Mouse (Mus musculus): ENCODE measurements around the gene Heg1. TPM values are rescaled to one million over a fixed set of nuclear protein-coding genes. Genes with fewer than 3 reads are reported as not detected.

Heg1 gene
- polyA plus RNA-seq, 1 experiment from 2014 or later: 40.7 TPM

DNA sequence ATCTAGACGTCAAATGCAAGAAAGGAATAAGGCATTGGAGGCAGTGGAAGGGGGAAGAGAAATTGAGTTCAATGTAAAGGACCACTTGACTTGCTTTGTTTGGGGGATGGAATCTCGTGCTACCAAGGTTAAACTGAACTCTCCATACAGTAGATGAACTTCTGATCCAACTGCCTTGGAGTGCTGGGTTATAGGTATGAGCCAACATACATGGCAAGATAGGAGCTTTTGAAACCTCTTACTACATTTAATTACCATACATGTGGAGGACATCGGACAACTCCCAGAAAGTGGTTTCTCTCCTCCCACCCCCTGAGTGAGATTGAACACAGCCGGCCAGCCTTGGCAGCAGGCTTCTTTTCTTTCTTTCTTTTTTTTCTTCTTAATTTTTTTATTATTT, 110.9 kb downstream of the Heg1 start:
- no peak overlapping the region for H3K4me3 ChIP-seq (ENCODE audit: low read depth, low read length)
- H3K9me3 ChIP-seq (ENCODE audit: control insufficient read depth, low read length): no peaks in the 10 kb centered on the region
- WGBS: 88% methylated on average over 4 of the region's 4 CpGs
- H3K9ac ChIP-seq (ENCODE audit: low read length): no peak overlapping the region
- no peak overlapping the region for H3K4me2 ChIP-seq
- no peaks in the 10 kb centered on the region for H3K36me3 ChIP-seq (ENCODE audit: control insufficient read depth, insufficient read depth, low read length)
- no peak for DNase-seq (ENCODE audit: low spot score, missing footprints)
- no peaks in the 10 kb centered on the region for H3K27me3 ChIP-seq (ENCODE audit: control insufficient read depth, insufficient read depth, low read length)
- H3K4me1 ChIP-seq (ENCODE audit: control insufficient read depth, insufficient read depth, low read length): no peaks in the 10 kb centered on the region
- no peak overlapping the region for H3K27ac ChIP-seq (ENCODE audit: low read depth, low read length)
- ATAC-seq (ENCODE audit: low FRiP score): no peak

DNA sequence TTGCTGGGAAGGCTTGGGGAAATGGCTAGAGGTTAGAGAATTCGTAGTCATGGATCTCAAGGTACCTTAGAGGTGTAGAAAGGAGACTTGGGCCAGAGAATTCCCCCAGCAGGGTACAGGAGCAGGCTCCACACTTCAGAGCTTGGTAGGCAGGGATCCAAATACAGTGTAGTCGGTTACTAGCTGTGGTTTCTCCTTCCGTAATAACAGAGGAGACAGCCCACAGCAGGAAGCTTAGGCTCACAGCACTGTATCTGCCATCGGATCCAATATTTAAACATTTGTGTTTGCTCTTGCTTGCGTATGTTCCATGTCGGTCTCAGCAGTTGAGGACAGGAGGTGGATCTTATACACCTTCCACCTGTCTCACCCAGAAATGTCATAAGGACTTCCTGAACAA, 111.7 kb downstream of the Heg1 start:
- Histone ChIP-seq H3K9ac (ENCODE audit: low read length) (no peak overlapping the region), H3K4me1 (ENCODE audit: control insufficient read depth, insufficient read depth, low read length) (no peaks in the 10 kb centered on the region), H3K4me2 (no peak overlapping the region), H3K36me3 (ENCODE audit: control insufficient read depth, insufficient read depth, low read length) (no peaks in the 10 kb centered on the region), H3K27ac (ENCODE audit: low read depth, low read length) (no peak overlapping the region), H3K27me3 (ENCODE audit: control insufficient read depth, insufficient read depth, low read length) (no peaks in the 10 kb centered on the region), H3K4me3 (ENCODE audit: low read depth, low read length) (no peak overlapping the region), H3K9me3 (ENCODE audit: control insufficient read depth, low read length) (no peaks in the 10 kb centered on the region)
- ATAC-seq (ENCODE audit: low FRiP score) (no peak), DNase-seq (ENCODE audit: low spot score, missing footprints) (no peak)
- WGBS: 88% methylated on average over 6 of the region's 6 CpGs

GRCm38 (mm10) chr16:33796756-33797155, 112.6 kb downstream of the Heg1 start:
- ATAC-seq (ENCODE audit: low FRiP score) (no peak), DNase-seq (ENCODE audit: low spot score, missing footprints) (no peak)
- no peaks in the 10 kb centered on the region for H3K9me3 ChIP-seq (ENCODE audit: control insufficient read depth, low read length)
- no peaks in the 10 kb centered on the region for H3K27me3 ChIP-seq (ENCODE audit: control insufficient read depth, insufficient read depth, low read length)
- H3K4me2 ChIP-seq: no peak overlapping the region
- WGBS: 82% methylated on average over 3 of the region's 3 CpGs
- no peak overlapping the region for H3K4me3 ChIP-seq (ENCODE audit: low read depth, low read length)
- H3K27ac ChIP-seq (ENCODE audit: low read depth, low read length): no peak overlapping the region
- no peaks in the 10 kb centered on the region for H3K4me1 ChIP-seq (ENCODE audit: control insufficient read depth, insufficient read depth, low read length)
- H3K9ac ChIP-seq (ENCODE audit: low read length): no peak overlapping the region
- no peaks in the 10 kb centered on the region for H3K36me3 ChIP-seq (ENCODE audit: control insufficient read depth, insufficient read depth, low read length)

DNA sequence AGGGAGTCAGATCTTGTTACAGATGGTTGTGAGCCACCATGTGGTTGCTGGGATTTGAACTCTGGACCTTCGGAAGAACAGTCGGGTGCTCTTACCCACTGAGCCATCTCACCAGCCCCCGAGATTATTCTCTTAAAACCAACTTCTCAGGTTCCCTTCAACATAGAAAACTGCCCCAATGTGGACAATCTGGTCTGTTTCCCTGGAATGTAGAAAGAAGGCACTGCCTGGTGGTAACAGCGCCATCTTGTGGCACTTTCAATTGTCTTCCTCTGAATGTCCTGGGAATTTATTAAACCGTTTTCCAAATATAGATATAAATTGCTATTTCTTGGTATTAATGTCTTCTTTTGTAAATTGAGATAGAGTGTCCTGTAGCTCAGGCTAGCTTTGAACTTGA, 113.7 kb downstream of the Heg1 start:
- no peak overlapping the region for H3K4me3 ChIP-seq (ENCODE audit: low read depth, low read length)
- no peaks in the 10 kb centered on the region for H3K36me3 ChIP-seq (ENCODE audit: control insufficient read depth, insufficient read depth, low read length)
- no peaks in the 10 kb centered on the region for H3K27me3 ChIP-seq (ENCODE audit: control insufficient read depth, insufficient read depth, low read length)
- H3K27ac ChIP-seq (ENCODE audit: low read depth, low read length): no peak overlapping the region
- peak; percentile 93 for DNase-seq (ENCODE audit: low spot score, missing footprints)
- 44% methylated on average over 5 of the region's 5 CpGs for WGBS
- no peak overlapping the region for H3K9ac ChIP-seq (ENCODE audit: low read length)
- no peaks in the 10 kb centered on the region for H3K4me1 ChIP-seq (ENCODE audit: control insufficient read depth, insufficient read depth, low read length)
- H3K9me3 ChIP-seq (ENCODE audit: control insufficient read depth, low read length): no peaks in the 10 kb centered on the region
- no peak for ATAC-seq (ENCODE audit: low FRiP score)
- H3K4me2 ChIP-seq: no peak overlapping the region

DNA sequence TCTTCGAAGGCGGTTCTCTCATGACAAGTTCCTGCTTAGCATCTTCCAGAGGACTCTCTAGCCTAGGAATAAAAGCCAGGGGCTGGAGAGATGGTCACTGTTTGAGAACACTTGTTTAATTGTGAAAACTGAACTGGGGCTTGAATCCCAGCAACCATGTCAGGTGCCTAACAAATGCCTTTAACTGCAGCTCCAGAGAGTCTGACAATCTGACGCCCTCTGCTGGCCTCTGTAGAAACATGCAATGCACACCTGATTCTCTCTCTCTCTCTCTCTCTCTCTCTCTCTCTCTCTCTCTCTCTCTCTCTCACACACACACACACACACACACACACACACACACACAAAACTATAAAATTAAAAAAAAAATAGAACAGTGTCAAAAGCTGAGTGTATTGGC, 125.8 kb downstream of the Heg1 start:
- ATAC-seq (ENCODE audit: low FRiP score): no peak

DNA sequence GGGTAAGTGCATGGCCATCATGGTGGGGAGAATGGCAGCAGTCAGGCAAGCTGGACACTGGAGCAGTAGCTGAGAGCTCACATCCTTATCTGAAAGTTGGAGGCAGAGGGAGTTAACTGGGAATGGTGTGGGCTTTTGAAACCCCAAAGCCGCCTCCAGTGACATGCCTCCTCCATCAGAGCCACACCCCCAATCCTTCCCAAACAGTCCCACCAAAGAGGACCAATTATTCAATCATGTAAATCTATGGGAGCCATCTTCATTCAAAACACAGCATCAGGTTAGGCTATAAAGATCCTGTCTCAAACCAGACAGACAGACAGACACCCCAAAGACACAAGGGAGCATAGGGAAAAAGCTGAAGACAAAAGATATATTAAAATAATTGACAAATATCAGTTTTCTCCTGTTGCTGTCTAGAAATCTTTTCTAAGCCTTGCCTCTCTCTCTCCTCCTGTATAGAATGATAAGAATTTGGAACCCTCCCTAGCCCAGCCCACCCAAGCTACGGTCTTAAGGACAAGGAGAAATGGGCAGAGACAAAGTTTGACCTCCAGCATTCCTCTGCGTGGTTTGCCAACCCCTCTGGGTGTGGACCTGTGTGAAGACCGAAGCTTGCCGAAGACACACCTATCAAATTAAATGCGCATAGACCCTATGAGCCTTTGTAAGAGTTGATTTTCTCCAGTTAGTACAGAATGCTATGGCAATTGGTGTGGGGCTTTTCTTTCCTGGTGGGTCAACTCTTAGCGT, 134.4 kb downstream of the Heg1 start:
- Histone ChIP-seq H3K9me3 (ENCODE audit: control insufficient read depth, low read length) (no peaks in the 10 kb centered on the region), H3K4me3 (ENCODE audit: low read depth, low read length) (no peak overlapping the region), H3K9ac (ENCODE audit: low read length) (no peak overlapping the region), H3K27me3 (ENCODE audit: control insufficient read depth, insufficient read depth, low read length) (no peaks in the 10 kb centered on the region), H3K27ac (ENCODE audit: low read depth, low read length) (no peak overlapping the region), H3K4me2 (no peak overlapping the region), H3K4me1 (ENCODE audit: control insufficient read depth, insufficient read depth, low read length) (no peaks in the 10 kb centered on the region), H3K36me3 (ENCODE audit: control insufficient read depth, insufficient read depth, low read length) (no peaks in the 10 kb centered on the region)
- DNase-seq (ENCODE audit: low spot score, missing footprints): no peak
- WGBS: 92% methylated on average over 7 of the region's 7 CpGs
- ATAC-seq (ENCODE audit: low FRiP score): no peak

More for the DNA sequence above, 125.8 kb downstream of the Heg1 start:
- H3K4me3 ChIP-seq (ENCODE audit: low read depth, low read length): no peak overlapping the region
- no peak overlapping the region for H3K27ac ChIP-seq (ENCODE audit: low read depth, low read length)
- no peaks in the 10 kb centered on the region for H3K9me3 ChIP-seq (ENCODE audit: control insufficient read depth, low read length)
- H3K9ac ChIP-seq (ENCODE audit: low read length): no peak overlapping the region
- WGBS: 72% methylated on average over 3 of the region's 3 CpGs
- H3K4me1 ChIP-seq (ENCODE audit: control insufficient read depth, insufficient read depth, low read length): no peaks in the 10 kb centered on the region
- H3K36me3 ChIP-seq (ENCODE audit: control insufficient read depth, insufficient read depth, low read length): no peaks in the 10 kb centered on the region
- no peaks in the 10 kb centered on the region for H3K27me3 ChIP-seq (ENCODE audit: control insufficient read depth, insufficient read depth, low read length)
- H3K4me2 ChIP-seq: no peak overlapping the region
- DNase-seq (ENCODE audit: low spot score, missing footprints): no peak

DNA sequence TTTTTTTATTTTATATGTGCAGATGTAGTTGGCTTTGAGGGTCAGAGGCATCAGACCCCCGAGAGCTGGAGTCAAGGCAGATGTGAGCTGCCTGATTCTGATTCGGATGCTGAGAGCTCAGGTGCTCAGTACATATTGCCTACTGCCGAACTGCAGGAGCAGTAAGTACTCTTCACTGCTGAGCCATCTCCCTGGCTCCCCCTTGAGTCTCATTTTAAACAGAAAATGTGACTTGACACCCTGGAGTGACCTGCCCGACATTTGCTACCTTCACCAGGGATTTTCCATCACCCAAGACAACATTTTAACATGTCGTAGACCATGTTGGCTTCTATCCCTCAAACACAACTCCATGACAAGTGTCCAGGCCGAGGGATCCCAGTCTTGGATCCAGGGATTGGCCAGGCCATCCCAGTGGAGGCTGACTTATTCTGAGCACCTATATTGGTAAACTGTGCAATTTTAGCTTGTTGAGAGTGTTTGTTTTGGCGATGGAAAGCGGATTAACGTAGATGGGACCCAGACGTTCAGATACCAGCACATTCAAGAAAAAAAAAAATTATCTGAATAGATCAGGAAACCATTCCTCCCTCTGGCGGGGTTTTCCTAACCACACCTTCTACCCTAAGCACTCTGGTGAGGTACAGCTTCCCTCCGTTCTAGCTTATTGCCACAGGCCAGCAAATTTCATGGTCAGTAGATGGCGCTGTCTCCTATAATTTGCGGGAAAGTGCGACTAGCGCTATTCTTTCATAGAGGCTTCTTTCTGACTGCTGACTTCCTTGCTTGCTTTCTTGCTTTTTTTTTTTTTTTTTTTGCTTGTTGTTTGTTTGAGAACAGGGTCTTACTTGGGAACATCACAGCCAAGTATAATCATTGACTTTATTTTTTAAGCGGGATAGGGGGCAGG, 136.4 kb downstream of the Heg1 start:
- no peaks in the 10 kb centered on the region for H3K4me1 ChIP-seq (ENCODE audit: control insufficient read depth, insufficient read depth, low read length)

More for the DNA sequence above, 136.4 kb downstream of the Heg1 start:
- H3K27ac ChIP-seq (ENCODE audit: low read depth, low read length): no peak overlapping the region
- 21% methylated on average over 17 of the region's 17 CpGs for WGBS
- no peaks in the 10 kb centered on the region for H3K9me3 ChIP-seq (ENCODE audit: control insufficient read depth, low read length)
- DNase-seq (ENCODE audit: low spot score, missing footprints) (peak; percentile 99), ATAC-seq (ENCODE audit: low FRiP score) (peak; percentile 61; the same call in 1 of the 2 replicates)
- H3K36me3 ChIP-seq (ENCODE audit: control insufficient read depth, insufficient read depth, low read length): no peaks in the 10 kb centered on the region
- H3K4me2 ChIP-seq: no peak overlapping the region
- no peaks in the 10 kb centered on the region; the same call in 1 of the 2 replicates for H3K27me3 ChIP-seq (ENCODE audit: control insufficient read depth, insufficient read depth, low read length)
- no peak overlapping the region for H3K4me3 ChIP-seq (ENCODE audit: low read depth, low read length)
- H3K9ac ChIP-seq (ENCODE audit: low read length): no peak overlapping the region
